Mouse (Mus musculus) retina, adult 2 months (tissue): Measurements from ENCODE around the gene Zfp628.
A peak's percentile ranks its signal among the peaks of the same experiment; 100 is the strongest.

Experiments used
- DNase-seq: peaks from one replicate; pipeline ENCODE4 v3.0.0-alpha.2; 2012; ENCODE audit warnings: low read depth, low spot score

Gene Zfp628

DNA sequence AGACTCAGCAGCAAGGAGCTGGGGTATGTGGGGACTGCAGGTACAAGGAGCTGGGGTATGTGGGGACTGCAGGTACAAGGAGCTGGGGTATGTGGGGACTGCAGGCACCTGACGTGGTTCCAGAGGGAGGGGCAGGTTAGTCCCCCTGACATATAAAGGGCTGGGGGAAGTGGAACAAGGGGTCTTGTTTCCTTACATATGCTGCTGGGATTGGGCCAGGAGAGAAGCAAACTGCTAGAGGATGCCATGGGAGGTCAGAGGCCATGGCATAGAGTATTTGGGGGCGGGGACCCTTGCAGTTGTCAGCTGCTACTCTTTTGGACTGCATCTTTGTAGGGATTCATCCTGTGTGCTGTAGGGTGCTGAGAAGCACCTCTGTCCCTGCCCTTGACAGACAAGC is 2.5 kb downstream of the Zfp628 start:
- DNase-seq: no peak

DNA sequence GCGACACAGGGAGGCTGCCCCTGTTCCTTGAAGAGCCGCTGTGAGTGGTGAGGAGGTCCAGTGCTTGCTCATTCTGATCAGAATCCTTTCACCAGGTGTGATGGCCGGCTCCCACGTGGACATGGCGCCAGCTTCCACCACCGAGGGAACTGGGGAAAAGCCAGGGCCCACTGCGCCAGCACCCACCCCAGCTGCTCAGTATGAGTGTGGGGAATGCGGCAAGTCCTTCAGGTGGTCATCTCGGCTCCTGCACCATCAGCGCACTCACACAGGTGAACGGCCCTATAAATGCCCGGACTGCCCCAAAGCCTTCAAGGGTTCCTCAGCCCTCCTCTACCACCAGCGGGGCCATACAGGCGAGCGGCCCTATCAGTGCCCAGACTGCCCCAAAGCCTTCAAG is 3.7 kb downstream of the Zfp628 start:
- DNase-seq: no peak

DNA sequence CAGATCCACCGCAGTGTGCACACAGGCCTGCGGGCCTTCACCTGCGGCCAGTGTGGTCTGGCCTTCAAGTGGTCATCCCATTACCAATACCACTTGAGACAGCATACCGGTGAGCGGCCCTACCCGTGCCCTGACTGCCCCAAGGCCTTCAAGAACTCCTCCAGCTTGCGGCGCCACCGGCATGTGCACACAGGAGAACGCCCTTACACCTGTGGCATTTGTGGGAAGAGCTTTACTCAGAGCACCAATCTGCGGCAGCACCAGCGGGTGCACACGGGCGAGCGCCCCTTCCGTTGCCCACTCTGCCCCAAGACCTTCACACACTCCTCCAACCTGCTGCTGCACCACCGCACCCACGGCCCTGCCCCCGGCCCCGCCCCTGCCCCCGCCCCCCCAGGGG is 4.1 kb downstream of the Zfp628 start:
- DNase-seq: no peak

DNA sequence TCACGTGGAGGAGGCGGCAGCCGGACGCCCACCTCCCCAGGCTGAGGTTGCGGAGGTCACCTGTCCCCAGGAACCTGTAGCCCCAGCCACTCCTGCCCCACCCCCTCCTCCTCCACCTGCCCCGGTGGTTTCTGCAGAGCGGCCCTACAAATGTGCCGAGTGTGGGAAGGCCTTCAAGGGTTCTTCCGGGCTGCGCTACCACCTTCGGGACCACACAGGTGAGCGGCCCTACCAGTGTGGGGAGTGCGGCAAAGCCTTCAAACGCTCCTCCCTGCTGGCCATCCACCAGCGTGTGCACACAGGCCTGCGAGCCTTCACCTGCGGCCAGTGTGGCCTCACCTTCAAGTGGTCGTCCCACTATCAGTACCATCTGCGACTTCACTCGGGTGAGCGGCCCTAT is 5.0 kb downstream of the Zfp628 start:
- no peak for DNase-seq

DNA sequence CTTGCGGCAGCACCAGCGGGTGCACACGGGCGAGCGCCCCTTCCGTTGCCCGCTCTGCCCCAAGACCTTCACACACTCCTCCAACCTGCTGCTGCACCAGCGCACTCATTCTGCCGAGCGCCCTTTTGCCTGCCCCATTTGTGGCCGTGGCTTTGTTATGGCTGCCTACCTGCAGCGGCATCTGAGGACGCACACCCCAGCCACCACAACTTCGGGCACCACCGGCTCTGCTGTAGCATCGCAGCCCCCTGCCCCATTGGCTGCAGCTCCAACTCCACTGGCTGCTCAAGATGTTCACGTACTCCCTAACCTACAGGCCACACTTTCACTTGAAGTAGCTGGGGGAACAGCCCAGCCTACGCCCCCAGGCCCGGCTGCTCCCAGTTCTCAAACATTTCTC is 5.5 kb downstream of the Zfp628 start:
- DNase-seq: no peak

DNA sequence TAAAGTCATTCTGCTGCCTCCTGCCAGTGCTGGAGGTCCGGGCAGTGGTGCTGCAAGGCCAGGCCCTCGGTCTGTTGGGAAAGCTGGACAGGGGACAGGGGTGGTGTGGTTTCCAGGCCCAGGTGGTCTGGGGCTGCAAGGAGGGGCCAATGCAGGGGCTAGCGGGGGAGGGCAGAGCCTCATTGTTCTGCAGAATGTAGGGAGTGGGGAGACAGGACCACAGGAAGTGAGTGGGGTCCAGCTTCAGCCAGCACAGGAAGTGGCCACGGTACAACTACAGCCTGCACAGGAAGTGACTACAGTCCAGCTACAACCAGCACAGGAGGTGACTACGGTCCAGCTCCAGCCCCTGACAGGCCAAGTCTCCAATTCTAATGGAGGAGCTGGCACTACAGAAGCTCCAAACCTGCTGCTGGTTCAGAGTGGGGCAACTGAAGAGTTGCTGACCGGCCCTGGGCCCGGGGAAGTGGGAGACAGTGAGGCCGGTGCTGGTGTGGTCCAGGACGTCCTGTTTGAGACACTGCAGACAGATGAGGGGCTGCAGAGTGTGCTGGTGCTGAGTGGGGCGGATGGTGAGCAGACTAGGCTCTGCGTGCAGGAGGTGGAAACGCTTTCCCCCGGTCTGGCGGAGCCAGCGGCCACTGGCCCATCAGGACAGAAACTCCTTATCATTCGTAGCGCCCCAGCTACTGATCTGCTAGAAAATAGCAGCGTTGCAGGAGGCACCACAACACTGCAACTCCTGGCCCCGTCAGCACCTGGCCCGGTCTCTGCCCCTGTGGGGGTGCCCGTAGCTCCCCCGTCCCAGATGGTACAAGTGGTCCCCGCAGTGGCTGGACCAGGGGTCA is 6.2 kb downstream of the Zfp628 start:
- DNase-seq: no peak

DNA sequence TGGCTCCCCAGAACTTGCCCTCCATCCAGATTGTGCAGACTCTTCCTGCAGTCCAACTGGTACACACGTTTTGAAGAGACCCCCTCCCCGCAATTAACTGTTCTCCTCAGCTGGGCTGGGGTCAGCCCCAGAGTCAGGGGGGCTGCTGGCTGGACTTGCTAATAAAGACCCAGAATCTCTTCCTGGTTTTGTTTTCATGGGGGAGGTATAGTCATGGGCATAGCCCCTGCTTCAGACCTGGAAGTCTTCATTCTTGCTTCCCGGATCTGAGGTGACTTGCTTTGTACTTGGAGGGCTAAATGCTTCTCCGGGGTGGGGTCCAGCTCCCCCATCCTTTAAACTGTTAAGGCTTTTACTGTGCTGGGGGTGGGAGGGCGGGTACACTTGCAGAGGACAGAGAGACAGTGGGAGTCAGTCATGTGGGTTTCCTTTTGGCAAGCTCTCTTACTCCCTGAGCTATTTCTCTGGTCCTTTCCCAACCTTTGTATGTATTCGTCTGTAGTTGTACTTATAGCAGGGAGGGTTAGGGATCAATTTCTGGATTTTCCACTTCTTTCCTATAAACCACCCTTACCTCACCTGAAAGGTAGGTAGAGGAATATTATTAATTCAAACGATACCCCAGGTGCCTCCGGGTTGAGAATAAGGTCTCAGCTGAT is 6.9 kb downstream of the Zfp628 start, which contains the start of gene Nat14:
Nat14 (plus strand) TSS at position 205 of the 659 bp plus-strand sequence.
- DNase-seq: no peak

DNA sequence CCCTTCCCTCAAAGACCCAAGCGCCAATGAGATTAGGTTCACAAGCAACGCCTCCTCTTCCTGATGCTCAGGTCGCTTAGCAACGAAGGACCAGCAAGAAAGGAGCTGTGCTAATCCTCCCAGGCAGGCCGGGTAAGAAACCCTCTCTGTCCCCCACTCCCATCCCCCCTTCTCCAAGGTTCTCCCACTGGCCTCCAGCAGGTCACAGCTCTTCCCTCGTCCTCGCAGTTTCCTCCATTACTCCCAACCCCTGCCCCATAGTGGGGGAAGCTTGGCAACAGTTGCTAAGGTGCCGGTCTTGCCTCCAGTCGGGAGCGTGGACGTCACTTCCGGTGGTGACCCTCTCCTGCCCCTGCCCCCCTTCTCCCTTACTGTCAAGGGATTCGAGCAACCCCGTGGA is 7.5 kb downstream of the Zfp628 start:
- DNase-seq: peak; percentile 81

DNA sequence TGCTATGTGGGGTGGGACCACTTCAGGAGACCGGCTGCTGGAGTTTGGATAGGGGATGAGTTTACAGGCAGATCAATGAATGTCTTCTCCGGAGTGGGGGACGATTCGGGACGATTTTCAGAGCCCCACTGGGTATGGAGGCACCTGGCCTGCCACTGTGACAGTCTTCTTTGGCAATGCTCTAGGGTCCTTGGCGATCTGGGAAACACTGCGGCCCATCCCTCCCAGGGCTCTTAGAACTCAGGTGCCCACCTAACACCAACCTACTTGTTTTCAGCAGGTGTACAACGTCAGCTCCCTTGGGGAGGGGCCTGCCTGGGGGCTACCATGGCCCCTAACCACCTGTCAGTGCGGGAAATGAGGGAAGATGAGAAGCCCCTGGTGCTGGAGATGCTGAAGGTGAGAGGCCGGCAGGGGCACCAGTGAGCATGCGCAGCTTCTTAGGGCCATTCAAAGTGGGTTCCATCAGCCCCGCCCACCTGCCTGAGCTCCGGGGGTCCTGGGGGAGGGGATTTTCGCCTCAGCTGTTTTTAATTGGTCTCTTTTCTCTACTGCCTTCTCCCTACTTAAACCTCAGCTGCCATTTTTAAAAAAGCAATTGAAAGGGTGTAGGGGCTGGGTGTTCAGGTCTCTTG is 8.0 kb downstream of the Zfp628 start:
- DNase-seq: no peak

DNA sequence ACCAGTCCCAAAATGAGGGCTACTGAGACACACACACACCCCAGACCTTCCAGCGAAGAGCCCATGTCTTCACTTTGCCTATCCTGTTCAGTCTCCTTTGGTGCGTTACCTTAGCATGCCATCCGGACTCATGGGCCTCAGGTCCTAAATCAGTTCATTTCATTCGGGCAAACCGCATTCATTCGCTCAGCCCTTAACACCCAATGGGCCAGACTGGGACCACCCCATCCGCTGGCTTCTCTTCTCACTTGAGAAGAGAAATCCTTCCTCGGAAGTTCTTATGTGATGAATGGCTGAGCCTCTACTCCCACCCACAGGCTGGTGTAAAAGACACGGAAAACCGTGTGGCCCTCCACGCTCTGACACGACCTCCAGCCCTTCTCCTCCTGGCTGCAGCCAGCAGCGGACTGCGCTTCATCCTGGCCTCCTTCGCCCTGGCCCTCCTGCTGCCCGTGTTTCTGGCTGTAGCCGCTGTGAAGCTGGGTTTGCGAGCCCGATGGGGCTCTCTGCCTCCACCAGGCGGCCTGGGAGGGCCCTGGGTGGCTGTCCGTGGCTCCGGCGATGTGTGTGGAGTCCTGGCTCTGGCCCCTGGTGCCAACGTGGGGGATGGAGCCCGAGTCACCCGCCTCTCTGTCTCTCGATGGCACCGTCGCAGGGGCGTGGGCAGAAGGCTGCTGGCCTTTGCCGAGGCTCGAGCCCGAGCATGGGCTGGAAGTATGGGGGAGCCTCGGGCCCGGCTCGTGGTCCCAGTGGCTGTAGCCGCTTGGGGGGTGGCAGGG is 8.8 kb downstream of the Zfp628 start:
- DNase-seq: no peak

DNA sequence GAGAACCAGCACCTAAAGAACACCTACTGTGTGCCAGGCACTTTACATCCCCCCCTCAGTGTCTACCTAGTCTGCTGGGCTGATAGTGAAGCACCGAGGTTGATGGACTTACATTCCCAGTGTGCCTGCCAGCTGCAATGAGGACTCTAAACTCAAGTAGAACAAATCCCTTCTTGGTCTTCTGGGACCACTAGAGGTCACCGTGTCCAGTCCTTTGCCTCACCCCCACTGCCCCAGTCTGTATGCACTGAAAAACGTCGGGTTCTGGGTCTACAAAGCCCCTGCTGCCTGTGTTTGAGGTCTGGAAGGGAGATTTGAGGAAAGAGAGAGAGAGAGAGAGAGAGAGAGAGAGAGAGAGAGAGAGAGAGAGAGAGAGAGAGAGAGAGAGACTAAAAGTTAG is 9.5 kb downstream of the Zfp628 start:
- no peak for DNase-seq

DNA sequence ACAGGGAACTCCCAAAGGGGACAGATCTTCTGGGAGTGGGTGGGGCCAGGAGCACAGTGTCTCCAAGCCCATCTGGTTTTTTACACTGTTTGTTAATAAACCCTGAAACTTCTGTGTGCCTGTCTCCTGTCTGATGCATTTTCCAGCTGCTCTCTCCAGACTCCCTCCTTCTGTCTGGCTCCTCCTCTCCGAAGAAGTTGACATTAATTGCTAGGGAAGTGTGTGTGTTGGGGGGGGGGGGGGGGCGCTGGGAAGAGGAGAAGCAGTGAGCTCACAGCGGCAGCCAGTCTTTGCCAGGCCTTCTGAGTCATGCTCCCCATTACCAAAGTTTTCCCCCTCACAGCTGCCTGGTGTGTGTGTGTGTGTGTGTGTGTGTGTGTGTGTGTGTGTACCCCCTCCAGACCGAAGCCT is 9.9 kb downstream of the Zfp628 start:
- no peak for DNase-seq

DNA sequence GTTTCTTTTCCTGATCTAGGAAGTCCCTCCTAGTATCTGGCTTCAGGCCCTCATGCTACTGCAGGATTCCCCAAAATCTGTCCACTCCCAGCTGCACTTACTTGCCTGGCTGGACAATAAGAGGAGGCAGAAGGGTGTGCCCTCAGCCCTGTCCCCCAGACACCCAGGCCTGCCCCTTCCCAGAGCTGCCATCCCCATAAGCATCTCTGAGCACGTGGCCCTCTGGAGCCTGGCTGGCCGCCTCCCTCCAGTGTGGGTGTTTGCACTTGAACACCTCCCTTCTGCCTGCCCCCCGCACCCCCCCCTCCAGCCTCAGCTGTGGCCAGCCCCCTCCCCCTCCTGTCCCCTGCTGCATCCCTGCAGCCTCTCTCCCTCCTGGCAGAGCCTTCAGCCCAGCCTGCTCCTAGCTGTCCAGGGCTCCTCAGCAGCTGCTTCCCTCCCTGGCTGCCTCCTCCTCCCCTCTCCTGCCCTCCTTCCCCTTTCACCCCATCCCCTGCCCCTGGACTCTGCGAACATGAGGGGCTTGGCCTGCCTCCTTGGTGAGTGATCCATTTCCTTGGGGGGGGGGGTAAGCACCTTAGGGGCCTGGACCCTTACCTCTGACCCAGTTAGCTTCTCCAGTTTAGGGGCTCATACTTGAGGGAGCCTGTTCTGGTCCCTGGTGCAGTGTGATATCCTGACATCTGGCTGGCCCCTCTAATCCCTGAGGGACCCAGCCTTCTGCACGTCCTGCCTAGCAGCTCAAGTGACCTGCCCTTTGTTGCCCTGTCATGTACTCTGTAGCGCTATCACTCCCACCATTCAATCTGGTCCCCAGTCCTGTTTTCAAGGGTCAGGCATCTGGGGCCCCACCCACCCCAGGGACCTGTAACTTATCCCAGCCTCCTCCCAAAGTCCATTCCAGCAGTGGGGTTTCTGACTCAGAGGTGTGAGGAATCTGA is 10.7 kb downstream of the Zfp628 start, which contains the start of gene Ssc5d:
Ssc5d (plus strand) TSS at position 345 of the 941 bp plus-strand sequence.
- DNase-seq: no peak

DNA sequence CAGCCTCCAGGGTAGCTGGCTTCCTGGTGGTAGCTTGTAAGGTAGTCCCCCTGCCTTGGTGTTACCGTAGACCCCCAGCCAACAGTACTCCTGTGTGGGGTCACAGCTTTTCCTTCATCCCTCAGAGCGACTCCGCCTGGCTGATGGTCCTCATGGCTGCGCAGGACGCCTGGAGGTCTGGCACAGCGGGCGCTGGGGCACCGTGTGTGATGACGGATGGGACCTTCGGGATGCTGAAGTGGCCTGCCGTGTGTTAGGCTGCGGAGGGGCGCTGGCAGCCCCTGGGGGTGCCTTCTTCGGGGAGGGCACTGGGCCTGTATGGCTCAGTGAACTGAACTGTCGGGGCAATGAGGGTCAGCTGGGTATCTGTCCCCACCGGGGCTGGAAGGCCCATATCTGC is 11.8 kb downstream of the Zfp628 start:
- no peak for DNase-seq

DNA sequence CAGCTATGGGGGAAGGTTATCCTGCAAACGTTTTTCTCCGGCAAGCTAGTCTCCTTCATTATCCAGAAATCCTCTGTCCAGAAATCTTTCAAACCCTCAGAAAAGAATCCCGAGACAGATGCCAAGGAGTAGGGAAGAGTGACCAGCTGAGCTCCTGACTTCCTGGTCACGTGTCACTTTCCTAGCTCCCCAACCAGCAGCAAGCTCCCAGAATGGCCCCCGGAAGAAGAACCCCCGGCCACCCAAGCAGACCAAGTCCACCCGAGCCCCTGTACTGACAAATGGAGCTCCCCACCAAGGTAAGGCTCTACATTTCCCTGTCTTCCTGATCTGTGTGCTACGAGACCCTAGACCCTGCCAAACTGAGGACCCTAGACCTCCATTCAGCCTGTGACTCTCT is 12.7 kb downstream of the Zfp628 start:
- DNase-seq: no peak

DNA sequence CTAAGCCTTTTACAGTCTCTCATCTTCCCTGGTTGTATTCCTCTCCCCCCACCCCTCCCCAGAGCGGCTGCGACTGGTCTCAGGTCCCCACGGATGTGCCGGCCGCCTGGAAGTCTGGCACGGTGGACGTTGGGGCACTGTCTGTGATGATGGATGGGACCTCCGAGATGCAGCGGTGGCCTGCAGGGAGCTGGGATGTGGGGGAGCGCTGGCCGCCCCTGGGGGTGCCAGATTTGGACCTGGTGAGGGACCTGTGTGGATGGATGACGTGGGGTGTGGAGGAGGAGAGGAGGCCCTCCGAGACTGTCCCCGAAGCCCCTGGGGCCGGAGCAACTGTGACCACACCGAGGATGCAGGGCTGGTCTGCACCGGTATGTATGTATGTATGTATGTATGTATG is 13.3 kb downstream of the Zfp628 start:
- no peak for DNase-seq

DNA sequence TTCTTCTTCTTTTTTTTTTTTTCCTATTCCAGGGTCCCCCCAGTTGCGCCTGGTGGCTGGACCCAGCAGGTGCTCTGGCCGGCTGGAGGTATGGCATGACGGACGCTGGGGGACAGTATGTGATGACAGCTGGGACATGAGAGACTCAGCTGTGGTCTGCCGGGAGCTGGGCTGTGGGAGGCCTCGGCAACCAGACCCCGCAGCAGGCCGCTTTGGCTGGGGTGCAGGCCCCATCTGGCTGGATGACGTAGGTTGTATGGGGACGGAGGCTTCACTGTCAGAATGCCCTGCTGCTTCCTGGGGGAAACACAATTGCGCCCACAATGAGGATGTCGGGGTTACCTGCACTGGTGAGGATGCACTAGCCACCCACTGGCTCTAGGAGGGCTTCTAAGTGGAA is 18.1 kb downstream of the Zfp628 start:
- no peak for DNase-seq

DNA sequence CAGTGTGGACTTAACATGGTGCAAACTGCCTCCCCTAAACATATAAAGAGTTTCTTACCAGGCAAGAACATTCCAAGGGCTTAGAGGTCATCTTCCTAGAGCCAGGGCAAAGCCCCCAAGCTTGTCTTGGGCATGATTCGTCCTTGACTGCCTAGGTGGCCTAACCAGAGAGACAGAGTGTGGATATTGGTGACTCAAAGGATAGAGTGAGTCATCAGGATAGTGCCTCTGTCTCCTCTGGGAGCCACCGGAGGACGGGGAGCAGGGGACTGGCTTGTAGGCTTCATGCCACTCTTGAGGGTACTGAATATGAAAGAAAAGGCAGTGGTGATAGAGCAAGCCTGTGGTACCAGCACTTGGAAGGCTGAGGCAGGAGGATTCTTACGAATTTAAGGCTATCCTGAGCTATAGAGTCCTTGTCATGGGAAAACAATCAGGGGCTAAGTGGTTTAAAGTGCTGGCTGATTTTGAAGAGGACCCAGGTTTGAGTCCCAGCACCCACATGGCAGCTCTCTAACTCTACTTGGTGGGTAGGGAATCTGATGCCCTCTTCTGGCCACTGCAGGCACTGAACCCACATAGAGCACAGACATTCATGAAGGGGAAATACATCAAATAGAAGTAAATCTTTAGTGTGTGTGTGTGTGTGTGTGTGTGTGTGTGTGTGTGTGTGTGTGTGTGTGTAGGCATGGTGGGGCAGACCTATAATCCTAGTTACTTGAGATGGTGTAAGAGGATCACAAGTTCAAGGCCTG is 19.3 kb downstream of the Zfp628 start:
- no peak for DNase-seq

DNA sequence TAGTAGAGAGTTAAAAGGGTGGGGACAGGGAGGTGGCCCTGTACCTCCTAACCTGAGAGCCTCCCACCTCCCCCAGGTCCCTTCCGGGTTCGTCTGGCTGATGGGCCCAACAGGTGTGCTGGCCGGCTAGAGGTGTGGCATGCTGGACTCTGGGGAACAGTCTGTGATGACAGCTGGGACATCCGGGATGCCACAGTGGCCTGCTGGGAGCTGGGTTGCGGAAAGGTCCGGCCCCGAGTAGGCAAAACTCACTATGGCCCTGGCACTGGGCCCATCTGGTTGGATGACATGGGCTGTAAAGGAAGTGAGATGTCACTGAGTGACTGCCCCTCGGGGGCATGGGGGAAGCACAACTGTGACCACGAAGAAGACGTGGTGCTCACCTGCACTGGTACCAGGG is 21.8 kb downstream of the Zfp628 start:
- no peak for DNase-seq

DNA sequence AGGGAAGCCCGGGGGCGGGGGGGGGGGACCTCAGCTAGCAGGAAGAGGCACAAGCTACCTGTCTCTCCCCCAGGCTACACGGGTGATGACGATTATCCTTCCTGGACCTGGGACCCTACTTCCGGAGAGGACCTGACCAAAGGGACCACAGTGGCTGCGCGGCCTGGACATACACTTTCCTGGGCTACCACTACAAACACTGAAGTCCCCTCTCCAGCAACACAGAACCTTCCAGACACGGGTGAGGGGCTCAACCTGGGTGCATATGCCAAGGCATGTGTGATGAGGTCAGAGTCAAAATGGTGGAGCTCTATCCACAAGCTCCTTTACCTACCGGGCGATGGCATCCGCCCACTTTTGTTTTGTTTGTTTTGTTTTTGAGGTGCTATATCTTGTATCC is 22.4 kb downstream of the Zfp628 start:
- no peak for DNase-seq
